Mouse (Mus musculus) CH12.LX (cell line): ENCODE results near the gene Fchsd2. TPM values are rescaled to one million over a fixed set of nuclear protein-coding genes. Genes with fewer than 3 reads are reported as not detected.

Source experiments
- DNase-seq: peaks from one replicate; pipeline ENCODE4 v3.0.0-alpha.2; 2013; ENCODE audit errors: extremely low read depth
- H3K27ac ChIP-seq: 2 replicates; pipeline ENCODE4 v1.5.1; 2012; ENCODE audit warnings: low read depth, mild to moderate bottlenecking, control low read depth, moderate library complexity; ENCODE audit not compliant: insufficient read depth
- H3K27me3 ChIP-seq: replicated peaks from 2 replicates; pipeline ENCODE3; 2012; ENCODE audit warnings: inconsistent platforms
- H3K36me3 ChIP-seq, 2 experiments: replicated peaks in 1 of 2; 2 replicates each; pipeline versions ENCODE3 to v1.6.1; 2012; ENCODE audit warnings: inconsistent platforms in 1 of 2, low read length in 1 of 2, mild to moderate bottlenecking in 1 of 2, mixed read lengths in 1 of 2, moderate library complexity in 1 of 2; ENCODE audit not compliant: control insufficient read depth in 1 of 2, insufficient read depth in 1 of 2
- H3K4me1 ChIP-seq, 2 experiments: 2 replicates each; pipeline ENCODE4 v1.6.1; 2012; ENCODE audit warnings: inconsistent platforms in 1 of 2, moderate library complexity in 1 of 2; ENCODE audit not compliant: insufficient read depth in 2 of 2, control insufficient read depth in 1 of 2
- H3K4me2 ChIP-seq: 2 replicates; pipeline ENCODE4 v1.6.1; 2012; ENCODE audit warnings: low read depth, mild to moderate bottlenecking, control low read depth; ENCODE audit not compliant: poor library complexity, insufficient read depth, severe bottlenecking
- H3K4me3 ChIP-seq, 3 experiments: fragments of 150-350 bp in 1 of 3; sonication (generic) in 1 of 3; replicated peaks in 1 of 3; 2 replicates each; pipeline versions ENCODE3 to v1.5.1; 2011 to 2012; ENCODE audit warnings: low read depth in 2 of 3, low read length in 2 of 3, mild to moderate bottlenecking in 2 of 3, moderate library complexity in 2 of 3, control low read depth in 1 of 3, improper control_type of control experiment in 1 of 3, inconsistent platforms in 1 of 3, mixed read lengths in 1 of 3; ENCODE audit not compliant: poor library complexity in 1 of 3
- H3K79me2 ChIP-seq: replicated peaks from 2 replicates; pipeline ENCODE4 v1.6.1; 2012; ENCODE audit warnings: mild to moderate bottlenecking, moderate library complexity; ENCODE audit not compliant: control insufficient read depth, poor library complexity, insufficient read depth, severe bottlenecking; ENCODE audit errors: extremely low read depth
- H3K9ac ChIP-seq: 2 replicates; pipeline ENCODE4 v1.6.1; 2012; ENCODE audit warnings: low read depth, mild to moderate bottlenecking, control low read depth, moderate library complexity; ENCODE audit not compliant: insufficient read depth
- H3K9me3 ChIP-seq: replicated peaks from 2 replicates; pipeline ENCODE3; 2012; ENCODE audit warnings: low read length, inconsistent platforms, mixed read lengths
- CHD1 ChIP-seq: IDR thresholded peaks from 2 replicates; pipeline ENCODE4 v1.6.1; 2012; ENCODE audit warnings: low read depth, low read length, improper control_type of control experiment, inconsistent platforms
- ETS1 ChIP-seq: conservative IDR thresholded peaks from 2 replicates; pipeline ENCODE4 v1.6.1; 2012; ENCODE audit warnings: low read depth, mild to moderate bottlenecking, inconsistent platforms, low read length, improper control_type of control experiment, moderate library complexity
- GABPA ChIP-seq: IDR thresholded peaks from 2 replicates; pipeline ENCODE4 v1.6.1; 2012; ENCODE audit warnings: low read depth, low read length, improper control_type of control experiment, inconsistent platforms; ENCODE audit not compliant: insufficient replicate concordance
- IRF4 ChIP-seq: IDR thresholded peaks from 2 replicates; pipeline ENCODE4 v1.6.1; 2014; ENCODE audit warnings: low read depth, mild to moderate bottlenecking, inconsistent platforms, low read length, improper control_type of control experiment
- JUN ChIP-seq: IDR thresholded peaks from 2 replicates; pipeline ENCODE4 v1.6.1; 2011; ENCODE audit warnings: low read depth, mild to moderate bottlenecking, low read length, improper control_type of control experiment, moderate library complexity; ENCODE audit not compliant: insufficient read depth
- KAT2A ChIP-seq: IDR thresholded peaks from 2 replicates; pipeline ENCODE4 v1.6.1; 2012; ENCODE audit warnings: low read length, improper control_type of control experiment, inconsistent platforms; ENCODE audit not compliant: insufficient replicate concordance
- MAFK ChIP-seq: IDR thresholded peaks from 2 replicates; pipeline ENCODE4 v1.6.1; 2011; ENCODE audit warnings: low read length, improper control_type of control experiment; ENCODE audit not compliant: insufficient replicate concordance
- MYC ChIP-seq: IDR thresholded peaks from 2 replicates; pipeline ENCODE4 v1.6.1; 2011; ENCODE audit warnings: low read depth, mild to moderate bottlenecking, improper control_type of control experiment, low read length
- NELFE ChIP-seq: IDR thresholded peaks from 2 replicates; pipeline ENCODE4 v1.6.1; 2011; ENCODE audit warnings: low read depth, low read length, improper control_type of control experiment
- POLR2AphosphoS2 ChIP-seq: IDR thresholded peaks from 2 replicates; pipeline ENCODE4 v1.6.1; 2011; ENCODE audit warnings: low read depth, low read length, improper control_type of control experiment
- RAD21 ChIP-seq: IDR thresholded peaks from 2 replicates; pipeline ENCODE4 v1.6.1; 2011; ENCODE audit warnings: low read depth, mild to moderate bottlenecking, low read length, improper control_type of control experiment, moderate library complexity
- RCOR1 ChIP-seq: conservative IDR thresholded peaks from 2 replicates; pipeline ENCODE4 v1.6.1; 2012; ENCODE audit warnings: low read depth, mild to moderate bottlenecking, inconsistent platforms, low read length, improper control_type of control experiment
- TCF12 ChIP-seq: IDR thresholded peaks from 2 replicates; pipeline ENCODE4 v1.6.1; 2014; ENCODE audit warnings: low read depth, mild to moderate bottlenecking, inconsistent platforms, low read length, improper control_type of control experiment
- USF1 ChIP-seq: IDR thresholded peaks from 2 replicates; pipeline ENCODE4 v1.6.1; 2014; ENCODE audit warnings: low read depth, mild to moderate bottlenecking, inconsistent platforms, low read length, improper control_type of control experiment
- USF2 ChIP-seq: conservative IDR thresholded peaks from 2 replicates; pipeline ENCODE4 v1.6.1; 2011; ENCODE audit warnings: low read depth, low read length, improper control_type of control experiment
- ZKSCAN1 ChIP-seq: IDR thresholded peaks from 2 replicates; pipeline ENCODE4 v1.6.1; 2012; ENCODE audit warnings: low read depth, inconsistent platforms, low read length, improper control_type of control experiment, borderline replicate concordance
- dilution Hi-C: fragments of 300-500 bp; cut with MboI; formaldehyde crosslinking; loops from 2 replicates; pipeline ENCODE4 v1.14.3; 2020; ENCODE audit warnings: low sequenced_read_pairs; ENCODE audit not compliant: extremely low pct_unique_long_range_greater_than_20kb, extremely low pct_ligation_motif_present
- in situ Hi-C: fragments of 300-500 bp; cut with MboI; formaldehyde crosslinking; loops from 3 replicates; pipeline ENCODE4 v1.14.3; 2019; ENCODE audit warnings: low sequenced_read_pairs, low pct_ligation_motif_present, low pct_unique_long_range_greater_than_20kb, mixed read lengths
- polyA plus RNA-seq: library from polyadenylated mRNA; unstranded; fragments of >175 nt; gene quantifications from 2 replicates; pipeline ENCODE4 v1.2.1, GENCODE M21; 2012; ENCODE audit warnings: low read depth; ENCODE audit not compliant: insufficient read length
- total RNA-seq, 2 experiments: library from RNA; depleted of rRNA; stranded (reverse); fragments of 300-350 nt in 1 of 2; fragments of >200 nt in 1 of 2; gene quantifications; 2 replicates each; pipeline ENCODE4 v1.2.3; 2012 to 2014

Fchsd2 gene
- total and polyA plus RNA-seq, 3 experiments: 23.8 to 38.2 (median 25.5) TPM

- no peak for DNase-seq
- Histone ChIP-seq H3K9me3 (no peaks in the 10 kb centered on the region), H3K4me1 (peaks cover 8 to 28% of the 10 kb centered on the region in 2 experiments), H3K79me2 (no peaks in the 10 kb centered on the region), H3K4me3 (no peak overlapping the region), H3K27ac (no peak overlapping the region), H3K9ac (no peak overlapping the region), H3K27me3 (peaks cover 15% of the 10 kb centered on the region), H3K36me3 (no peaks in the 10 kb centered on the region), H3K4me2 (no peak overlapping the region)
- dilution Hi-C loops: no loop called here
- TF ChIP-seq IRF4: no peak
- no peak for TF ChIP-seq MYC
- TF ChIP-seq USF2: no peak
- no peak for TF ChIP-seq GABPA
- TF ChIP-seq POLR2AphosphoS2: no peak
- no peak for TF ChIP-seq NELFE
- no peak for TF ChIP-seq ZKSCAN1
- no peak for TF ChIP-seq USF1
- no peak for TF ChIP-seq JUN
- TF ChIP-seq ETS1: no peak
- TF ChIP-seq RCOR1: no peak
- no peak for TF ChIP-seq TCF12
- in situ Hi-C loops: no loop called here
Measured at GRCm38 (mm10) chr7:101314396-101314795, 221.7 kb downstream of the Fchsd2 start.

GRCm38 (mm10) chr7:101315699-101316098 lies 223.0 kb downstream of the Fchsd2 start:
- no peak overlapping the region for H3K4me3 ChIP-seq
- peaks cover 28% of the 10 kb centered on the region for H3K27me3 ChIP-seq
- no peaks in the 10 kb centered on the region for H3K36me3 ChIP-seq
- H3K9me3 ChIP-seq: no peaks in the 10 kb centered on the region
- H3K4me1 ChIP-seq: peaks cover 8 to 23% of the 10 kb centered on the region in 2 experiments
- DNase-seq: no peak
- no peaks in the 10 kb centered on the region for H3K79me2 ChIP-seq
- H3K4me2 ChIP-seq: no peak overlapping the region
- H3K27ac ChIP-seq: no peak overlapping the region
- TF ChIP-seq RAD21 (no peak), RCOR1 (no peak), POLR2AphosphoS2 (no peak), KAT2A (no peak), MAFK (no peak), USF2 (no peak), TCF12 (no peak), CHD1 (no peak)
- TF ChIP-seq, all 38 proteins: peak for 0
- in situ Hi-C loops (loop anchor here (5.0 kb wide), 1 partner anchor 37 kb away; no protein-coding TSS in a partner anchor), dilution Hi-C loops (no loop called here)
- no peak overlapping the region for H3K9ac ChIP-seq
